Mouse (Mus musculus): ENCODE measurements around the gene AC161166.1. TPM values are rescaled to one million over a fixed set of nuclear protein-coding genes. Genes with fewer than 3 reads are reported as not detected.
"Not testable (repeated sequence)": the region's sequence is repeated elsewhere in the genome, so short reads cannot be mapped to it uniquely, and the experiment has no call there.

The AC161166.1 gene
- polyA plus RNA-seq, 1 experiment from 2014 or later, result 0.59 TPM

DNA sequence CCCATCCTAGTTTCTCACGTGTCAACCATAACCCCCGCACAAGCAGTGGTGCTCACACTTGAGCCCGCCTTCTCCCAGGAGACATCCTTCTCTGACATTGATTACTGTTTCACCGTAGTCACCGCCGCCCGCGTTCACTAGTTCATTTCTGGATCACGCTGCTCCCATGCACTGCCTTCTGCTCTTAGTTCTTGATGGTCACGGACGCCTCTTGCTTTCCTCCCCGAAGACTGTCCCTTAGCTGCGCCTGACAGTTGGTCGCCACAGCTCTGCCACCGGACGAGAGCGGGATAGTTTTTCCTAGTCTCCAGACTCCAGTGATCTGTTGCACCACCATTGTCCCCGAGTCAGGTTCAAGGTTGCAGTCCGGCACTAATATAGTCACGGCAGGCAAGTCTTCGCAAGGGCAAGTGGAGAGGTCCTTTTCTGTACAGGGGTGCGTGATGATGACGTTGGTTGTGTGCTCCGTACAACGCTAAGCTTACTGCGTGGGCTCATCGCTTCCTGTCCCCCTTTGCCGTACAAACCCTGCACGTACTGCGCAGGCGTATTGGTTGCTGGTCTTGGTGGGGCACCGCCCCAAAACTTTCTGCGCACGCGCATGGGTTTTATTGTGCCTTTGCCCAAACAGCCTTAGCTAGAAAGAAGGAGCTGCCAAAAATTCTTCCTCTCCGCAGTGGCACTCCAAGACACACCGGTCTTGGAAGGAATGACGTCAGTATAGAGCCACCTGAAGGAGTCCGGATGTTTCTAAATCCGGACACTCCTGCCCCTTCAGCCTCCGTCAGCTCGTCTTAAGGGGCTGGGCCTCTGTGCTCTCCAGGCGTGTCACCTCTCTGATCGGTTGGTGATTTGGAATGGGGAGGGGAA lies 18.0 kb upstream of the AC161166.1 start, which contains the start of gene Irgq:
Gene Irgq (plus strand): TSS at position 628 of the 870 bp plus-strand sequence.
- 1% methylated on average over 44 of the region's 44 CpGs for WGBS

DNA sequence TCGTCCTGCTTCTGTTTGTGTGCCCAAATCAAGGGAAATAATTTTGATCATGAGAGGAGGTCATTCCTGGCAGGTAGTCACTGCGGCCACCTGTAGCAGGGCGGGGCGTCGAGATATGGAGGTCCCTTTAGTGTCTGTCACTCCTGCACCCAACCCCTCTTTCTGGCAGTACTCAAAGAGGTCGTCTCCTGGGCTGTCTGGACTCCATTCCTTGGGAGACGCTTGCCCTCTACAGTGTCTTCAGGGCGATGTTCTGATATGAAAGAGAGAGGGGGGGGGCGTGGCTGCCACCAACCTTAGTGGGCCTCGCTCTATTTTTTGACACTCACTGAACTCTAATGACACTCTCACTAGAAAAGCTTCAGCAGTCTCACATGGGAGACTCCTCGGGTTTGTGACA lies 17.3 kb upstream of the AC161166.1 start:
- ATAC-seq (ENCODE audit: low FRiP score), result no peak
- Histone ChIP-seq H3K27me3 (ENCODE audit: control insufficient read depth, insufficient read depth, low read length) (peaks cover 12% of the 10 kb centered on the region), H3K9me3 (ENCODE audit: control insufficient read depth, low read length) (no peaks in the 10 kb centered on the region), H3K4me3 (ENCODE audit: low read depth, low read length) (peak overlapping the region; percentile 53), H3K9ac (ENCODE audit: low read length) (peak overlapping the region; percentile 75), H3K4me1 (ENCODE audit: control insufficient read depth, insufficient read depth, low read length) (peaks cover 20% of the 10 kb centered on the region), H3K27ac (ENCODE audit: low read depth, low read length) (0 out of 2 replicates have a peak overlapping the region, but pooled peaks have one; percentile 67), H3K36me3 (ENCODE audit: control insufficient read depth, insufficient read depth, low read length) (peaks cover 3% of the 10 kb centered on the region; the same call in 1 of the 2 replicates), H3K4me2 (peak overlapping the region; percentile 76)
- no peak for DNase-seq (ENCODE audit: low spot score, missing footprints)
- WGBS, result 58% methylated on average over 11 of the region's 11 CpGs

More for the DNA sequence above, 18.0 kb upstream of the AC161166.1 start, which contains the start of gene Irgq:
- H3K27me3 ChIP-seq (ENCODE audit: control insufficient read depth, insufficient read depth, low read length), result peaks cover 12% of the 10 kb centered on the region
- H3K4me2 ChIP-seq, result peak within 1 kb of the TSS; percentile 76
- peak within 1 kb of the TSS; percentile 53 for H3K4me3 ChIP-seq (ENCODE audit: low read depth, low read length)
- H3K36me3 ChIP-seq (ENCODE audit: control insufficient read depth, insufficient read depth, low read length), result peaks cover 5% of the 10 kb centered on the region; the same call in 1 of the 2 replicates
- peak within 1 kb of the TSS; percentile 67 for H3K27ac ChIP-seq (ENCODE audit: low read depth, low read length)
- peak; percentile 100 for DNase-seq (ENCODE audit: low spot score, missing footprints)
- peak; percentile 91 for ATAC-seq (ENCODE audit: low FRiP score)
- H3K9ac ChIP-seq (ENCODE audit: low read length), result peak within 1 kb of the TSS; percentile 75
- H3K9me3 ChIP-seq (ENCODE audit: control insufficient read depth, low read length), result no peaks in the 10 kb centered on the region
- peaks cover 20% of the 10 kb centered on the region for H3K4me1 ChIP-seq (ENCODE audit: control insufficient read depth, insufficient read depth, low read length)

DNA sequence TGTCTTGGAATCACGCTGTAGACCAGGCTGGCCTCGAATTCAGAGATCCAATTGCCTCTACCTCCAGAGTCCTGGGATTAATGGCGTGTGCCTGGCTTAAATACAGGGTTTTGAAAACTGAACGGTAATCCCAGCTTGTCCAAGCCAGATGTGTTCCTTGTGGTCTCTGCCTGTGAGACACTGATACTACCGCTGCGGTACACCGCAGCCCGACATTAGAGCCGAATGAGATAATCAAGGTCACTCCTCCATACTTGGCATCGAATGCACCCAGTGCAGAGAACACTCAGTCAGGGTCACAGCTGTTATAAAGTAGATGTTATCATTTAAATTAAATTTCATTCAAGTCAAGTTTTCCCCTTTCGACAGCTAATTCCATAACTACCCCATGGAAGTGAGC lies 16.6 kb upstream of the AC161166.1 start:
- Histone ChIP-seq H3K9ac (ENCODE audit: low read length) (no peak overlapping the region), H3K27ac (ENCODE audit: low read depth, low read length) (no peak overlapping the region), H3K4me2 (no peak overlapping the region), H3K4me1 (ENCODE audit: control insufficient read depth, insufficient read depth, low read length) (peaks cover 18% of the 10 kb centered on the region), H3K27me3 (ENCODE audit: control insufficient read depth, insufficient read depth, low read length) (peaks cover 8% of the 10 kb centered on the region), H3K9me3 (ENCODE audit: control insufficient read depth, low read length) (no peaks in the 10 kb centered on the region), H3K4me3 (ENCODE audit: low read depth, low read length) (no peak overlapping the region), H3K36me3 (ENCODE audit: control insufficient read depth, insufficient read depth, low read length) (peaks cover 3% of the 10 kb centered on the region; the same call in 1 of the 2 replicates)
- WGBS, result 92% methylated on average over 11 of the region's 11 CpGs
- no peak for ATAC-seq (ENCODE audit: low FRiP score)
- no peak for DNase-seq (ENCODE audit: low spot score, missing footprints)

DNA sequence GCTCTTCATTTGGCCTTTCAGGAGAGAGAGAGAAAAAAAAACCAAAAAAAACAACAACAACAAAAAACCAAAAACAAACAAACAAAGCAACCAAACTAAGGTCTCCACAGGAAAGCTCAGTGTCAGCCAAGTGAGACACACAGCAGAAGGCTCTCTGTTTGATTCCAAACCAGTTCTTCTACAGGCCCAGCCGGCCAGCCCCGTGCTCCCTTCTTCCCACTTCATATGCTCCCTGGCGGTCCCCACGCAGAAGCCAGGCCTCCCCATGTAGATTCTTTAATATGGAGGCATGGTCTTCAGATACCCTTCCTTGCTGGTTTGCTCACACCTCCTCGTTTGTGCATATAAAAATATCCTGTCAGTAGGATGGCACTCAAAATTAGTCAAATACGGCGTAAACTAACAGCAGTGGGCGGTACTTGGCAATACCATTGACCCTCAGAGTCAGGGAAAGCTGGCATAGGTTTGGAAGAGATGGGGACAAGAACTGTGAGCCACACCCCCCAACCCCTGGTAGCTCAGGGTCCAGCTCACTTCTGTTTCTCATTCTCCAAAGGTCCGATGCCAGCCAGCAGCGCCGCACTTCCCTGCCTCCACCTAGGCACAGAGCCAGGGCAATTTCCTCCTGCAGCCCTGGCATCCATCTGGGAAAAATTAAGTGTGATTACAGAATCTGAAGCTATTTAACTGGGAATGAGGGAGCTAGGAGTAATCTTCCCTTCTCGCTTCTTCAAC lies 13.6 kb upstream of the AC161166.1 start:
- Histone ChIP-seq H3K4me3 (ENCODE audit: low read depth, low read length) (no peak overlapping the region), H3K36me3 (ENCODE audit: control insufficient read depth, insufficient read depth, low read length) (no peaks in the 10 kb centered on the region), H3K27ac (ENCODE audit: low read depth, low read length) (no peak overlapping the region), H3K27me3 (ENCODE audit: control insufficient read depth, insufficient read depth, low read length) (no peaks in the 10 kb centered on the region), H3K9me3 (ENCODE audit: control insufficient read depth, low read length) (no peaks in the 10 kb centered on the region), H3K4me1 (ENCODE audit: control insufficient read depth, insufficient read depth, low read length) (peaks cover 5% of the 10 kb centered on the region), H3K9ac (ENCODE audit: low read length) (no peak overlapping the region), H3K4me2 (no peak overlapping the region)
- DNase-seq (ENCODE audit: low spot score, missing footprints) (no peak), ATAC-seq (ENCODE audit: low FRiP score) (no peak)
- 91% methylated on average over 12 of the region's 12 CpGs for WGBS

GRCm38 (mm10) chr7:24524978-24525377 lies 12.7 kb upstream of the AC161166.1 start:
- Histone ChIP-seq H3K4me1 (ENCODE audit: control insufficient read depth, insufficient read depth, low read length) (peaks cover 5% of the 10 kb centered on the region), H3K4me3 (ENCODE audit: low read depth, low read length) (no peak overlapping the region), H3K27me3 (ENCODE audit: control insufficient read depth, insufficient read depth, low read length) (no peaks in the 10 kb centered on the region), H3K9me3 (ENCODE audit: control insufficient read depth, low read length) (no peaks in the 10 kb centered on the region), H3K36me3 (ENCODE audit: control insufficient read depth, insufficient read depth, low read length) (no peaks in the 10 kb centered on the region), H3K27ac (ENCODE audit: low read depth, low read length) (no peak overlapping the region), H3K4me2 (no peak overlapping the region), H3K9ac (ENCODE audit: low read length) (no peak overlapping the region)
- no peak for ATAC-seq (ENCODE audit: low FRiP score)
- no peak for DNase-seq (ENCODE audit: low spot score, missing footprints)
- 84% methylated on average over 6 of the region's 6 CpGs for WGBS

- Histone ChIP-seq H3K4me1 (ENCODE audit: control insufficient read depth, insufficient read depth, low read length) (no peaks in the 10 kb centered on the region), H3K27ac (ENCODE audit: low read depth, low read length) (no peak overlapping the region), H3K4me3 (ENCODE audit: low read depth, low read length) (no peak overlapping the region), H3K27me3 (ENCODE audit: control insufficient read depth, insufficient read depth, low read length) (no peaks in the 10 kb centered on the region), H3K9me3 (ENCODE audit: control insufficient read depth, low read length) (no peaks in the 10 kb centered on the region), H3K9ac (ENCODE audit: low read length) (no peak overlapping the region), H3K4me2 (no peak overlapping the region), H3K36me3 (ENCODE audit: control insufficient read depth, insufficient read depth, low read length) (no peaks in the 10 kb centered on the region)
- DNase-seq (ENCODE audit: low spot score, missing footprints) (no peak), ATAC-seq (ENCODE audit: low FRiP score) (no peak)
- 89% methylated on average over 6 of the region's 6 CpGs for WGBS
Measured at GRCm38 (mm10) chr7:24523723-24524122, 11.5 kb upstream of the AC161166.1 start.

GRCm38 (mm10) chr7:24522805-24523204 lies 10.6 kb upstream of the AC161166.1 start:
- 63% methylated on average over 5 of the region's 5 CpGs for WGBS
- H3K9me3 ChIP-seq (ENCODE audit: control insufficient read depth, low read length), result no peaks in the 10 kb centered on the region
- H3K27ac ChIP-seq (ENCODE audit: low read depth, low read length), result no peak overlapping the region
- no peaks in the 10 kb centered on the region; the same call in 1 of the 2 replicates for H3K36me3 ChIP-seq (ENCODE audit: control insufficient read depth, insufficient read depth, low read length)
- ATAC-seq (ENCODE audit: low FRiP score) (no peak), DNase-seq (ENCODE audit: low spot score, missing footprints) (no peak)
- no peak overlapping the region for H3K4me3 ChIP-seq (ENCODE audit: low read depth, low read length)
- no peaks in the 10 kb centered on the region for H3K27me3 ChIP-seq (ENCODE audit: control insufficient read depth, insufficient read depth, low read length)
- no peaks in the 10 kb centered on the region for H3K4me1 ChIP-seq (ENCODE audit: control insufficient read depth, insufficient read depth, low read length)
- H3K4me2 ChIP-seq, result no peak overlapping the region
- no peak overlapping the region for H3K9ac ChIP-seq (ENCODE audit: low read length)

DNA sequence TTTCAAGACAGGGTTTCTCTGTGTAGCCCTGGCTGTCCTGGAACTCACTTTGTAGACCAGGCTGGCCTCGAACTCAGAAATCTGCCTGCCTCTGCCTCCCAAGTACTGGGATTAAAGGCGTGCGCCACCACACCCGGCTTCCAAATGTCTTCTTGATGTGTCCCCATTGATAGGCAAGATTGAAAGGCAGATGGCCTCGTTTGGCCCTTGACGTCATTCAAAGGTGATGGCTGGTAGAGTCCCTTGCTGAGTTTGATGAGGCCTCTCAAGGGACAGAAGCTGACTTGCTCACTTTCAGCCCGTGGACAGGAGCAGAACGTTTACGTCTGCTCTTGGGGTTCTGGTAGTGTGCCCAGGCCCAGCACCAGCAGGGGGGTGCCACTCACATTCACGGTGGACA lies 7.8 kb upstream of the AC161166.1 start:
- H3K27me3 ChIP-seq (ENCODE audit: control insufficient read depth, insufficient read depth, low read length); H3K9ac ChIP-seq (ENCODE audit: low read length); H3K27ac ChIP-seq (ENCODE audit: low read depth, low read length); DNase-seq (ENCODE audit: low spot score, missing footprints); H3K4me3 ChIP-seq (ENCODE audit: low read depth, low read length); H3K4me1 ChIP-seq (ENCODE audit: control insufficient read depth, insufficient read depth, low read length); ATAC-seq (ENCODE audit: low FRiP score); H3K4me2 ChIP-seq; H3K9me3 ChIP-seq (ENCODE audit: control insufficient read depth, low read length); H3K36me3 ChIP-seq (ENCODE audit: control insufficient read depth, insufficient read depth, low read length): not testable (repeated sequence)
- 91% methylated on average over 9 of the region's 10 CpGs for WGBS

- no peak overlapping the region for H3K4me3 ChIP-seq (ENCODE audit: low read depth, low read length)
- H3K27me3 ChIP-seq (ENCODE audit: control insufficient read depth, insufficient read depth, low read length), result no peaks in the 10 kb centered on the region
- no peak overlapping the region for H3K27ac ChIP-seq (ENCODE audit: low read depth, low read length)
- no peak for ATAC-seq (ENCODE audit: low FRiP score)
- no peak for DNase-seq (ENCODE audit: low spot score, missing footprints)
- no peak overlapping the region for H3K4me2 ChIP-seq
- H3K36me3 ChIP-seq (ENCODE audit: control insufficient read depth, insufficient read depth, low read length), result peaks cover 5% of the 10 kb centered on the region
- no peaks in the 10 kb centered on the region for H3K9me3 ChIP-seq (ENCODE audit: control insufficient read depth, low read length)
- no peaks in the 10 kb centered on the region for H3K4me1 ChIP-seq (ENCODE audit: control insufficient read depth, insufficient read depth, low read length)
- 14% methylated on average over 3 of the region's 3 CpGs for WGBS
- H3K9ac ChIP-seq (ENCODE audit: low read length), result no peak overlapping the region
Measured at GRCm38 (mm10) chr7:24519130-24519529, 6.9 kb upstream of the AC161166.1 start.

Data from midbrain, embryonic 11.5 days (tissue).